Mouse (Mus musculus) urinary bladder, postnatal 10 days (tissue): ENCODE results near the gene Ift140.

ENCODE experiments used
- DNase-seq: peaks from one replicate; pipeline ENCODE4 v3.0.0; 2022; ENCODE audit warnings: low spot score

Gene Ift140

DNA sequence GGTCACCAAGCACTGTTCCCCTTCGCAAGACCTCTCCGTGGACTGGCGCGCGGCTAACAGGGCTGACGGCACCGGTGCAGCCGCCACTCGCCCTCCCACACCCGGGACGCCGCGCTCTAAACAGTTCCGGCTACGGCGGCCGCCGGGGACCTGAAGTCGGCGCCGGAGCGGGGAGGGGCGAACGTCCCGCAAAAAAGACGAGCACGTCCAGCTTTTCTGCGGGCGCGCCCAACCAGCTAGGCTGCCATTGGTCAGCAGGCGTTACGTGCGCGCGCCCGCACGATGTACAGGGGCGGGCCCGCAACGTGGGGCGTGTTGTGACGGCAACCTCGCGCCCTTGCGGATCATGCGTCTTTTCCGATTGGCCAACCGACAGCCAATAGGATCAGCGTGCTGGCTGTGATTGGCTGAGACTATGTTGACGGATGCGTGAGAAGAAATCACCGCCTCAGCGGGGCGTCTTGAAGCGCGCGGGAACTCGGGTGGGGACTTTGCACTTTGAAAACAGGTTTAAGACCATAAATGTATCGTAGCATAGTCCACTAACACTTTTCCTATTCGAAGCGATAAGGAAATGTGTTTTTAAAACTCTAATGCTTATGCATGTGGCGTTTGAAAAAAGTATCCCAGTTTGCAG lies at the start of gene Ift140, which contains the start of gene Cramp1l:
Gene Ift140, plus strand, starts transcription at position 431 of the 637 bp plus-strand sequence.
Gene Cramp1l, minus strand, starts transcription at position 134 of the 637 bp plus-strand sequence.
- peak; percentile 94 for DNase-seq

DNA sequence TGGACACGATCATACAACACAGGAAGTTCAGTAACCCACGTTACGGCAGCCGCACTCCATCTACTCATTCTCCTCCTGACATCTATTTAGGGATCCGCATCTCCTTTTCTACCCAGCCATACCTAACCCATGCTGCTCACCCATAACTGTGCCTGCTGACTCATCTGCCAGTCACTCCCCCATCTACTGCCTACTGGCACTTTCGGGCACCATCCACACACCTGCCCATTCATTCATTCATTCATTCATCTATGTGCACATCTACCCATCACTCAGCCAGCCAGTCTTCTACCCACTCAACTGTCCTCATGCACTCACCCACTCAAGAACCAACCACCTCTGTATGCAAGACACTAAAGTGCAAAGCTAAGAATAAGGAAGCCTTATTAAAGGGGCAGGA lies 28.7 kb upstream of the Ift140 start:
- DNase-seq, result no peak

DNA sequence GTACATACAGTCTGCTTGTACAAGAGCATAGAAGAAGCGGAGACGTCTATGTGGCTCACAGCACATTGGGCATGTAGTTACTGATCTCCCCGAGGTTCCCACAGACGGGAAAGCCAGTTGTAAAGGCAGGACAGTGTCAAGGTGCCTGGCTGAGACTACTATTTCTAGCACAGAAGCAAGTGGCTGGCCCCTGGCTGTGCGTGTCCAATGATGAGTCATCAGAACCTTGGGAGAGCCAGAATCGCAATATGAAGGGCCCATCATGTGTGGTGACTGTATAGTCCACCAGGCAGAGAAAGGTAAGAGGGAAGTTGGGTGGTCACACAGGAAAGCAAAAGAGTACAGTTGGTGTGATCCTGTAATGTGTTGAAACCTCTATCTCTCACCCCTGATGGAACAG lies 21.2 kb upstream of the Ift140 start:
- DNase-seq, result no peak

DNA sequence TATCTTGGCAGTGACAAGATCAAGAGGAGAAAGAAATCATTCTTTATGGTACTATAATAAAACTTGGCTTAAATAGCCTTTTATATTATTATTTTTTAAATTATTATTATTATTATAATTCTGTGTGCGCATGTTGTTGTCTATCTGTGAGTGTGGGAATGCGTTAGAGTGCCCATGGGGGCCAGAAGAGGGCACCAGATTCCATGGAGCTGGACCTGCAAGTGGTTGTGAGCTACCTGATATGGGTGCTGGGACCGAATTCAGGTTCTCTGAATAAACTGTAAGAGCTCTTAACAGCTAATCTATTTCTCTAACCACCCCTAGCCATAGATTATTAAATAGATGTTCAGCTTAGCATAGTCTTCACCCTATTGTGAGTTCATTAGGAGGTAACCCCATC lies 10.8 kb upstream of the Ift140 start:
- no peak for DNase-seq

DNA sequence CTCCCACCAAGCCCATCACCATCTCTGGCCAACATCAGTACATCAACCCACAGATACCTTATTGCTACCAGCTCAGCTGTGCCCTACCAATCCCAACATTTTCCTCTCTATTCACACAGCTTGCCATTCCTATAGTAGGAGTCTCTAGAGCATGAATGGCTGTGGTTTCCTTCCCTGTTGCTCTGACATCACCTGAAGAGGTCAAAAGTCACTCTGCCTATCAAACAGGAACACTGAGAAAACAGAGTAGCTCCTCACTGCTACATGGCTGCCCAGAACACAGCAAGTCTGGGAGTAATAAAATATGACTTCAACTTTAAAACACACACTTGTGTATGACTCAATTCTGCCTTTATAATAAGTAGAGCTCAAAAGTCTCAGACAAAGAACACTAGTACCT lies 8.4 kb upstream of the Ift140 start:
- DNase-seq, result no peak

- no peak for DNase-seq
Observed at GRCm38 (mm10) chr17:25013606-25014501, 2.0 kb upstream of the Ift140 start.

- no peak for DNase-seq
Observed at GRCm38 (mm10) chr17:25014841-25015570, 879 bp upstream of the Ift140 start.

DNA sequence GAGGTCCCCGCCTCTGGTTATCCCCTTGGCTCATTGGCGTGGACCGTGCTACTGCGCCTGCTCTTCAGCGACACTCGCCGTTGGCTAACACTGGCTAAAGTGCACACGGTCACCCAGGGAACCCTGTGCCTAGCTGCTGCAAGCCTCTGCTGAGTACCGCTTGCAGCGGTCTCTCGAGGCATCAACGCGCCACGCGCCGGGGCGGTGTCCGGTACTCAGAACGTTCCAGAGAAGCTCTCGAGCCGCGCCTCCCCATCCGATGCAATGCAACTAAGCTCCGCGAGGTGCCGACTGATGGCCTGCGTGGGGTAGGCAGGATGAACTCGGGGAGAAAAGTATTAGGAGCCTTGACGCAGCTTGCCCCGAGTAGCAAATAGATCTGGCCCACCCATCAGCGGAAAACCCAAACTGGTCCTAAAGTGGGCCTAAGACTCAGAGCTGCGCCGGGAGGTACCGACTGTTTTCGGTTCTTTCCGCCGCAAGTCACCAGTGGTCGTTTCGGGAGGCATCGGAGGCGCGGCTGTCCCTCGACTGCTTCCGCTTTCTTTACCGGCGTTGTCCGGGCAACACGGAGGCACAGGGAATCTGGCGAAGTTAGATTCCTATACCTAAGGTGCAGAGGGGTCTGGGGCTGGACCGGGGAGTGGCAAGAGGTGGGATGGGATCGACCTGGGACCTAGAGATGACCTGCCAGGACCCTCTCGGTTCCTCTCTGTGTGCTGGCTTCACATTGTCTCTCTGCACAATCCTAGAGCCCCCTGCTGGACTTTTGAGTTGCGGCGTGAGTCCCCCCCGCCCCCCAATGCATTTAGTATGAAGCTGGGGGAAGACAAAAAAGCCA lies 627 bp downstream of the Ift140 start:
- DNase-seq, result no peak

GRCm38 (mm10) chr17:25036183-25036582 lies 20.3 kb downstream of the Ift140 start:
- DNase-seq, result no peak

GRCm38 (mm10) chr17:25044879-25045278 lies 29.0 kb downstream of the Ift140 start:
- DNase-seq, result no peak

DNA sequence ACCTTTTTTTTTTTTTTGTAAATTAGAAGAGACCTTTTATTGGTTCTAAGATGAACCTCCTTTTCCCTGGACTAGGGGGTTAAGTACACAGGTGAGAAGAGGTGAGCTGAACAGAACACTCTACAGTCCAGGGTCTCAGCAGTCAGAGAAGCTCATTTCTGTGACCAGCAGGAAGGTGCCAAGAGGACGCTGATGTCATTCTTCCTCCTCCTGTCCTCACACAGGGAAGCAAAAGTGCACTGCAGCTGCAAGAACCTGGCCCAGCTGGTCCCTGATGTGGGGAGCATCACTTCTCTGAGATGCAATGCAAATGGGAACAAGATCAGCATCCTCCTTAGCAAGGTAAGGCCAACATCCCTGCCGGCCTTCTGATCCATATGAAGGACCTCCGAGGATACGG lies 29.4 kb downstream of the Ift140 start:
- no peak for DNase-seq

DNA sequence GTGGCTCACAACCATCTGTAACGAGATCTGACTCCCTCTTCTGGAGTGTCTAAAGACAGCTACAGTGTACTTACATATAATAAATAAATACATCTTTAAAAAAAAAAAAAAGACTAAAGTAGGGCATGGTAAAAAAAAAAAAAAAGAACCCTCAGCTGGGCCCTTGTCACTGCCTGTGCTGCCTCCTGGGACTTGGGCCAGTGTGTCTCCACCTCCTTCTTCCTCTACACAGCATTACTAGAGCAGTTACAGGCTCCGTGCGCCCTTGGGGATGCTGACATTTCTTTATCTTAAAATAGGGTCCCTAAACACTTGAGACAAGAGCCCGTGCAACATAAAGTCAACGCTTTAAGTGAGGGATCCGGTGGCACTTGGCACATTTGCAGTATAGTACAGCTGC lies 31.3 kb downstream of the Ift140 start:
- no peak for DNase-seq

DNA sequence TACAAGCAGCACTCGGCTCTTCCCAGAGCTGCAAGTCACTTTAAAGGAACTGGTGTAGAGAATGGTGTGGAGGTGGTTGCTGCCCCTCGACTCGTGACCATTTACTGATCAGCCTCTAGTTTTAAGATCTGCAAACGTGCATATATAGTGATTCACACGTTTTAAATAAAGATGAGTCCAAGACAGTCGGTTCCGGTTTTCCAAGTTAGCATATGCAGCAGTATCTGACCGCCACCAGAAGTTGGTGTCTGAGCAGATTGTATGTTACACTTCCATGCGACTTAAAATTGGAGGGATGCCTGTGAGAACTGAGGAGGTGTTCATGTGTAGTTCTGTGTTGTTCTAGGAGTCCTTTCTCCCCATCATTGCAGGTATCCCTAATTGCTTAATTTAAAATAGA lies 37.4 kb downstream of the Ift140 start:
- no peak for DNase-seq

GRCm38 (mm10) chr17:25057041-25057440 lies 41.2 kb downstream of the Ift140 start:
- no peak for DNase-seq

- DNase-seq, result no peak
Observed at GRCm38 (mm10) chr17:25063261-25063660, 47.4 kb downstream of the Ift140 start.

DNA sequence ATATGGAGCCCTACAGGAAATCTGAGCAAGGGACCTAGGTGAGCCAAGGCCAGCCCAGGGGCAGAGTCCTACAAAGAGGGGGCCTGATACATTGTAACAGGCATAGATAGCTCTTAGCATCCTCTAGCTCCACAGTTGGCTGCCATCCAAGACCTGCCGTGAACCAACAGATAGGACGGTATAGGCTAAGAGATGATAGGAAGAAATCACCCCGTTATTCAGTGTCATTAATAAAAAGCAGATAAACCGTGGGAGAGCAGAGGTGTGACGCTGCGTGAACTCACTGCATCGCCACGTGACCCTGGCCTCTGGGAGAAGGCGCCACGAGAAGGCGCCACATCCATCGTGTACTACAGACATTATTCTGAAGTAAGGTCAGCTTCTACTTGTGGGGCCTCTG lies 48.0 kb downstream of the Ift140 start:
- DNase-seq, result no peak

DNA sequence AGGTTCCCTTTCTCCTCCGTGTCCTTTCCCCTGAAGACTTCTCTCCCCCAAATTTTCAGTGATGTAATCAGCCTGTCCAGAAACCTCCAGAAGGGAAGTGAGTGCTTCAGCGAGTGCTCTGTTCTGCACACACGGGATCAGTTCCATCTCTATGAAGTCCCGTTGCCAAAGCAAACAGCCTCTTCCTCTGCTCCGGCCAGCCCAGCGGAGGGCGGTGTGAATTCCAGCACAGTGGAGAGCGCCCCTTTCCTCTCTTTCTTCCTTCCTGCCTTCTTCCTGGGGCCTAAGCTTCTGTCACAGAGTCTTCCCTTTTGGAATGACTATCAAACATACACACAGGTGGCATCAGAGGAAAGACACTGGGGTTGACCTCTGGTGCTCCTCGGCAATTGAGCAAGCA lies 48.5 kb downstream of the Ift140 start:
- DNase-seq, result no peak

GRCm38 (mm10) chr17:25065189-25065588 lies 49.3 kb downstream of the Ift140 start:
- no peak for DNase-seq

GRCm38 (mm10) chr17:25066595-25066994 lies 50.7 kb downstream of the Ift140 start:
- no peak for DNase-seq

GRCm38 (mm10) chr17:25067442-25067851 lies 51.6 kb downstream of the Ift140 start:
- no peak for DNase-seq

GRCm38 (mm10) chr17:25068690-25069089 lies 52.8 kb downstream of the Ift140 start:
- DNase-seq, result no peak

- DNase-seq, result no peak
Observed at GRCm38 (mm10) chr17:25076906-25077305, 61.0 kb downstream of the Ift140 start.
